Mouse (Mus musculus): Measurements from ENCODE around the gene Ccdc59.

Gene Ccdc59

DNA sequence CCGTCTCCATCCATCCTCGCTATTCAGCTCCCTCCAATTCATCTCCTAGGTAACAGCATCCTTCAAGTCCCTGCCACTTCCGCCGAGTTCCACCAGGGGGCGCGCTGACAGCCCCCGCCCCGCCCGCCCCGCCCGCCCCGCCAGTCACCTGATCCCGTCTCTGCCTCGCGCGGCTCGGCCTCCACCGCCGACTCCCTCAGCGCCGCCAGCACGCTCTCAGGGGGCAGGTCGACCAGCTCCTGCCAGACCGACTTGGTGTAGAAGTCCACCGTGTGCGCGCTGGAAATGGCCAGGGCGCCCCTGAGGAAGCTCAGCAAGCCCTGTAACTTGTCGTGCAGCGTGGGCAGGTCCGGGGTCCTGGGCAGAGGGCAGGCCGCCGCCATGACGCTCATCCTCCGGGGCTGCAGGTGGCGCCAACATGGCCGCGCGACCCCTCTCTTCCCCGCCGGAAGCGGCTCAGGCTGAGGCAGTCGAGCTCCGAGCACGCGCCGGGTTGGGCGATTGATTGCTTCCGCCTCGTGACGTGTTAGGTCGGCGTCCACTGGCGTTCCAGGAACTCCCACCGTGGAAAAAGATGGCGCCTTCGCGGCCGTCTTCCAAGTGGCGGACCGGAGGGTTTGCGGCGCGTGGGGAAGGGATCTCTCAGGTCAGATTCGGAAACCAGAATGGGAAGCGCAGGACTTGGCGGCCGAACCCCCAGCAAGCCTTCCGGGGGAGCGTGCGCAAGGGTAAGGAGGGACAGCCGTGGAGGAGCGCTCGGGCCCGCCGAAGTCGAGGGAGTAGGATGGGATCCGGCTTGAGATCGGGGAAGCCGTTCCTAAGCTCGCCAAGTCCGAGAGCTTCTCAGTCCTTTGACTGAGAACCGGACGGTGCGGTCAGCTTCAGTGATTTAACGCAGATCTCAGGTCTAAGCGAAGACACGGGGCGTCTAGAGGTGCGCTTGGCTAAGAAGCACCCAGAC, at the start of gene Ccdc59, which contains the start of gene Mettl25:
Gene Ccdc59, plus strand, starts transcription at position 140 of the 961 bp plus-strand sequence.
Gene Mettl25, minus strand, starts transcription at position 453 of the 961 bp plus-strand sequence.
- DNase-seq: peak; percentile 93 to 97

DNA sequence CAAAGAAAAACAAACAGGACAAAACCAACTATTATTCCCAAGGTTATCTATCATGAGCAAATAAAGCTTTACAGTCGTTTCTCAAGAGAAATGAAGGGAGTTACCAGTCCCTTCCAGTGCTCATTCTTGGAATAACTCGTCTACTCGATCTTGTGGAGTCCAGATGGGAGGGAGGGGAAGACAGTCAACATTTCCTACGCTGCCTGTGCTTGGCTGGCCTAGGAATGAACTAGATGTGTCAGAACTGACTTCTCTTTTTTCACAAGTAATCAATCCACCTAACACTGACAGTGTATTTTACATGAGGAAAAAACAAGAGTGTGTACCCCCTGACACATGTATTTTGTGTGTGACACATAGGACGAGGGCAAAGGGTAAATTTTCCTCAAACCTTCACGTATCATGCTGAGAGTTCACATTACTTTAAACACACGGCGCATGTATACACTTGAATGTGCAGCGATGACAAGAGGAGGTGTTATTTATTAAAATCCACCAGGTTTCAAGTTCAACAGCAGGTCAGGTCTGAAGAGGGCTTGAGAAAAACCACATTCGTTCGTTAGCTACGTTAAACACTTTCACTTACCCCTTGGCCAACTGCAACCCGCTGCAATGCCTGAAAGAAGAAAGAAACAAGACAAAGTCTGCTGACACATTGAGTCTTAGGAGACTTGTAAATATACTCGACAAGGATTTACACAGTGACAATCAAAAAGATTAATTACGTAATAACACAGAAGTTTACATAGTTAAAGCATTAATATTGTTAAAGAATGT, 46.9 kb upstream of the Ccdc59 start:
- DNase-seq: no peak

DNA sequence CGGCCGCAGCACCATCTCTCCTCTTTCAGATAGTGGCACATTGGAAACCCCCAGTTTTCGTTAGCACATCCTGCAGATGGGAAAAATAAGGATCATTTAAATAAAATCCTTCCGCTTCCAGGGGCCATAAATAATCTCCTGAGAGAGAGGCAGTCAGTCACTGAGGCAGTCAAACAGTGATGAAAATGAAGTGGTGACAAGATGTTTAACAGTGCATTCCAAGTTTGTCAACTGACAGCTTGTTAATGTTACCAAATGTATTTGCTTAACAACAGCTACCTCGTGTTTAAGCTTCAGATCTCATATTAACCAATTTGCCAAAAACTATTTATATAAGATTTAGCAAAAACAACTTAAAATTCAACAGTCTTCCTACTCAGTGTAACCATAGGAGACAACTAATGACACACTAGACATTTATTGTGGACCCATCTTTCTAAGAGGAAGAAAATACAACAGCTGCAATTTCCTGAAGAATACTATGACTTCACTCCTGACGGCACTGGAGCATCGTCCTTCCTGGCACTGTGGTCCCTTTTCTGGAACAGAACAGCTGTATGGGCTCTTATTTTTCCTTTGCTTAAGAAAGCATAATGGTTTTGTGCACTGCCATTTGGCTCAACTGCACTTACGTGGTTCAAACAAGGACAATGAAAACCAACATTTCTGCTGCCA, 43.5 kb upstream of the Ccdc59 start:
- DNase-seq: no peak

DNA sequence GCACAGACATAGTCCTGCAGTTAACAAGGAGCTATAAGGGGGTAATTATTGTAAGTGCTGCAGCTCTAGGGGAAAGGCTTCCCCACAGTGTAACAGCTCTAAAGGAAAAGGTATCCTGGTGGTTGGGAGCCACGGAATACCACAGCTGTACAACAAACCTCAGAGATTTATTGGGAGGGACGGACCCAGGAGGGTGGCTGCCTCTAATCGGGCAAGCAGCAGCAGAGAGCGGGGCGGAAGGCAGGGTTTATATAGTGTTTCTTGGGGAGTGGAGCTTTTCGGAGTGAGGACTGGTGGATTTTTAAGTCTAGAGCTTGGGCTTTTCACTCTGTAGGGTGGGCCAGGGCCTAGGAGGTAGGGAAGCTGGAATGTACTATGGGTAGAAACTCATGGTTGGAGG, 39.7 kb upstream of the Ccdc59 start:
- no peak for DNase-seq

DNA sequence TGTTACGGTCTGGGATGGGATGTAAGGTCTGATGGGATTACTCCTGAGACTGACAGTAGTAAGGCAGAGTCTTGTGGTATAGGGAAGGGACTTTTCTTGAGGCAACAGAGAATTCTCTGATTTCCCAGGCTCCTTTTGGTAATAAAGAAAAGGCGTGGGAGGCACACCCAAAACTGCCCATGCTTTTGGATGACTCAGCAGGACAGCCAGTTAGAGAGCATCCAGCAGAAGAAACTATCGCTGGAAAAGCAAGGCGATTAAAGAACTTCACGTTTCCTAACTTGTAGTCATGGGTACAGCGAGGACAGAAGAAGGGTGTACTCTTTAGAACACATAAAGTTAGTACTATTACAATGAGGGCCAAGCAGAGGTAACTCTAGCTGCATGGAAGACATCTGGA, 38.7 kb upstream of the Ccdc59 start:
- no peak for DNase-seq

DNA sequence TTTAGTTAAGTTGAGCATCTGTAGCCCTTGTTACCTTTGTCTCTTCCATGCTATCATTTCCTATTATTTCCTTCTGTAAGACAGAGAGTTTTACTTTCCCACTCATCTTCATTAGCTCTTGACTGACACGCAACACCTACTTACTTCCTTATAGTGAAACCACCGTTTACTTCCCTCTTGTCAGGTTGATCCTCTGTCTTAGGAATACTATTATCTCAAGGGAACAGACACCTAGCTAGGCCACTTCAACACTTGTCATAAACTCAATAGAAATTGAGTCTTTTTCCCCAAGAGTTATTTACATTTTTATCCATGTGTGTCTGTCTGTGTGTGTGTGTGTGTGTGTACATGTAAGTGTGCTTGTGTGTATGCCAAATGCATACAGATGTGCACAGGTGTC, 37.4 kb upstream of the Ccdc59 start:
- DNase-seq: no peak

DNA sequence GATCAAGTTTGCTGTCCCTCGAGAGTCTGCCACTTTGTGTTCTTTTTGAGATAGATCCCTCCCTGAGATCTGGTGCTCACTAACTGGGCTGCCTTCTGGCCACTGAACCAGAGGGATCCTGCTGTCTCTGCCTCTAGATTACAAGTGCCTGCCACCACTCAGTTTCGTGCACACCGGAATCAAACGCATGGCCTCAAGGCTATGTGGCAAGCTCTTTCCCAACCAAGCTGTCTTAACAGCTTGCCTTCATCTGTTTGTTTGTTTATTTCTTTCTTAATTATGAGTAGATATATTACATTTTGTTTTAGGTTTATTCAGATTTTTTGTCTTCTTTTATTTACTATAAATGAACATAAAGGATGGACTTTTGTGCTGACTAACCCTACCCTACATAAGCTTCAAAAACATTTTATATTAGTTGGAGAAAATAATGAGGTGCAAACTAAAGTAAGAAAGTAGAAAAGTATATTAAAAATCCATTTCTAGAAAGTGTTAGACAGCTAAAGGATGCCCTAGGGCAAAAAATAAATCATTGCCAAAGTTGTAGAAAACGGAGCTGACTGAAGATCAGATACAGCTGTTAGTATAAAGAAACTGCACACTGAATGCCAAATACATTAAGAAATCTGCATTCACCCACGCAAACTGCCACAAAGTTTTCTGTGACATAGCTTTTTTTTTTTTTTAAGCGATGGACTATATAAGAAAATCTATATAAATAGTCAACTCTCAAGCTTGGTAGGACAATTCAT, 34.4 kb upstream of the Ccdc59 start:
- DNase-seq: no peak

DNA sequence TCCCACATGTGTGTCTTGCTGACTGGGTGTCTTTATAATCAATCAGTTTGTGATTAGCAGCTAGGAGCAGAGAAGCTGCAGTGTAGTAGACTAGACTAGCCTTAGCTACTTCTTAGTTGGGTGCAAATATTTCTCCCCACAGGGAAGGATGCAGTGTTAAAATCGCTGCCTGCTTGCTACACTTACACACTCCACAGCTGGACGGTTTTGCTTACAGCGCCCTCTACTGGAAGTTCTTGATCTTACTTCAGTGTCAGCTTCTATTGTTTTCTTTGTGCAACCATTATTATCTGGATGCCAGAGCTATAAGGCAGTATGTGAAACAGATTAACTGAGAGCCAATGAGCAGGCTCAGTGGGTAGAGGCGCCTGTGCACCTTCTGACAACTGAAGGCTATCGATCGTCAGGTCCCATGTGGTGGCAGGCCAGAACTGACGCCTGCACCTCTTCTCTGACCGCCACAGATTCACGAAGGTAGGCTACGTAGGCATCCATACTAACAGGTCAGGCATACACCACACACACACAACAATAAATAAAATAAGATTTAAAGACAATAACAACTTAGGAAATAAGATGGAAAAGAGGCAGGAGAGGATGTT, 6.1 kb upstream of the Ccdc59 start:
- DNase-seq: peak in 1 of 2 experiments; percentile 11

DNA sequence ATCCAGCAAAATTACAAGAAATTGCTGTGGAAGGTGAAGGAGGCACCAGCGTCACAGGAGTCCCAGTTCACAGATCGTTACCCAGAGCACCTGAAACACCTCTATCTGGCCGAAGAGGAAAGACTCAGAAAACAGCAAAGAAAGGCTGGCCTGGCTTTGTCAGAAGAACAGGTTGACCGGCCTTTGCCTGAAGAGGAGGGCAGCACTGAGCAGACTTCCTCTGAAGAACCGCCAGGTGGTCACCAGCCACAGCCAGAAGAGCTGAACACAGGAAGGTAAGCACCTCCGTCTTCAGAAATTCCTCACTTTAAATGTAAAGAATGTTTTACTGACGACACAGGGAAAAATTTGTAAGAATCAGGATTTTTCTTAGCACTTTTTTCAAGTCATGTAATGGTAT, 1.7 kb downstream of the Ccdc59 start:
- no peak for DNase-seq

DNA sequence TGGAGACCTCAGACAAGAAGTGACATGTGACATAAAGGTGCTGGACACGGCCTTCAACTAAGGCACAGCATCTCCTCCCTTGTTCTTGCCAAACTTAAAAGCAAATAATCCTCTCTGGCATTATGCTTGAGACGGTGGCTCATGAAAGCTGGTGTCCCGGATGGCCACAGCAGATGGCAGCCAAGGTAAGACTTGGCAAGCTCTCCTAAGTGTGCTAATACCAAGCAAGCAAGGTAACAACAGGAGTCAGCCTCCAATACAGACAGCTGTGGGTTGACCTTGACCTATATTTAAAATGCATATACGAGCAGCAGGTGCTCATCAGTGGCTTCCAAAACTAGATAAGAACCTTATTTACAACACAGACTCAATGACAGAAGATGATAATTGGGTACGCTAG, 9.4 kb downstream of the Ccdc59 start:
- no peak for DNase-seq

DNA sequence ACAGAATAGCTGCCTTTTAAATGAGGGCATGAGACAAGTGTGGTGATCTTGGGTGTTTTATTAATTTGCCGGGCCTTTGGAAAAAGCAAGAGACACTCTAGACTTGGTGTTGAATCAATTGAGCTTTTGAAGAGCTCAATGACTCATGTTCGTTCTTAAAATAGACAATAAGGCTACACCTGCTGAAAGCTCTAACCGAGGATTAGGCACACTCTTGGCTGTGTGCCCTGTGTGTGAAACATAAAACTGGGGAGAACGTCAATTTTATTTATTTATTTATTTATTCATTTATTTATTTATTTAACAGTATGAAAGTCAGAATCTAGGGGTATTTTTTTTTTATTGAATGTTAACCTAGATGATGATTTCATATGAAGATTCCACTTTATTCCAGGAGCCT, 10.3 kb downstream of the Ccdc59 start:
- no peak for DNase-seq

DNA sequence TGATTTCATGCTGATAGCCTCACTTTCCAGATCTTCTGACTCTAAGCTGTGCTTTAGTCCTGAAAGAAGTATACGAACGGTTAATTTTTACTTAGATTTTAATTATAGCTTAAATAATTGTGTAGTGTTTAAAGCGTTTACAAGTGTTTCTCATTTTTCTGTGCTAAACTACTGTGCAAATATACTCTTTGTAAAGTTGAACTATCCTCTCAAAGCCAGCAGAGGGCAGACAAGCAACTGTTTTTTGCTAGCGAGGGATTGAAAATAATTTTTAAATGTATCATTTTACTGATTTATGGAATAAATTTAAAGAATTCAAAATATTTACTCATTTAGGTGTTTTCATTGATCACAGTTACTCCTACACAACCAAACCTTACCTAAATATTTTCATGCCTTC, 26.4 kb downstream of the Ccdc59 start:
- no peak for DNase-seq
